Mouse (Mus musculus) testis, adult 2 months (tissue): Measurements from ENCODE around the gene Tbc1d2. TPM values are rescaled to one million over a fixed set of nuclear protein-coding genes. Genes with fewer than 3 reads are reported as not detected.
A peak's percentile ranks its signal among the peaks of the same experiment; 100 is the strongest.
"Not testable (repeated sequence)": the region's sequence is repeated elsewhere in the genome, so short reads cannot be mapped to it uniquely, and the experiment has no call there.

Experiments
- H3K27ac ChIP-seq: fragments of 200-500 bp; 2 replicates; pipeline ENCODE4 v1.5.1; 2012; ENCODE audit warnings: low read depth, low read length; ENCODE audit not compliant: control insufficient read depth, insufficient read depth
- H3K27me3 ChIP-seq: fragments of 200-500 bp; 2 replicates; pipeline ENCODE4 v1.6.1; 2012; ENCODE audit warnings: mild to moderate bottlenecking, low read length, moderate library complexity; ENCODE audit not compliant: control insufficient read depth, insufficient read depth
- H3K36me3 ChIP-seq: fragments of 200-500 bp; 2 replicates; pipeline ENCODE4 v1.6.1; 2012; ENCODE audit warnings: mild to moderate bottlenecking, low read length; ENCODE audit not compliant: control insufficient read depth, insufficient read depth
- H3K4me1 ChIP-seq: fragments of 200-500 bp; 2 replicates; pipeline ENCODE4 v1.6.1; 2012; ENCODE audit warnings: low read length; ENCODE audit not compliant: control insufficient read depth, insufficient read depth
- H3K4me3 ChIP-seq: fragments of 200-500 bp; 2 replicates; pipeline ENCODE4 v1.5.1; 2012; ENCODE audit warnings: low read depth, mild to moderate bottlenecking, low read length, moderate library complexity, mixed read lengths; ENCODE audit not compliant: control insufficient read depth
- CTCF ChIP-seq: fragments of 200-500 bp; IDR thresholded peaks from 2 replicates; pipeline ENCODE4 v1.5.1; 2012; ENCODE audit warnings: low read depth, mild to moderate bottlenecking, inconsistent platforms, low read length, moderate library complexity; ENCODE audit not compliant: control insufficient read depth, insufficient read depth, insufficient replicate concordance
- POLR2A ChIP-seq: fragments of 200-500 bp; IDR thresholded peaks from 2 replicates; pipeline ENCODE4 v1.6.1; 2012; ENCODE audit warnings: low read depth, mild to moderate bottlenecking, inconsistent platforms, low read length, moderate library complexity; ENCODE audit not compliant: control insufficient read depth
- polyA plus RNA-seq: library from polyadenylated mRNA; depleted of rRNA; stranded (reverse); fragments of >200 nt; gene quantifications from 2 replicates; pipeline ENCODE4 v1.2.3, GENCODE M21; 2012

Tbc1d2 gene
- polyA plus RNA-seq, 1 experiment, result 6.9 TPM

GRCm38 (mm10) chr4:46578228-46578627 is 71.8 kb downstream of the Tbc1d2 start:
- Histone ChIP-seq H3K27ac (no peak overlapping the region), H3K4me1 (no peaks in the 10 kb centered on the region; the same call in 1 of the 2 replicates), H3K36me3 (no peaks in the 10 kb centered on the region), H3K4me3 (no peak overlapping the region), H3K27me3 (no peaks in the 10 kb centered on the region)
- TF ChIP-seq CTCF, result no peak
- no peak for TF ChIP-seq POLR2A

- H3K27ac ChIP-seq, H3K4me1 ChIP-seq, H3K27me3 ChIP-seq, H3K36me3 ChIP-seq, H3K4me3 ChIP-seq: not testable (repeated sequence)
Observed at GRCm38 (mm10) chr4:46575509-46576284, 74.3 kb downstream of the Tbc1d2 start.

GRCm38 (mm10) chr4:46574841-46575240 is 75.2 kb downstream of the Tbc1d2 start:
- Histone ChIP-seq H3K27me3 (no peaks in the 10 kb centered on the region), H3K27ac (peak overlapping the region; percentile 3; the same call in 1 of the 2 replicates), H3K4me3 (no peak overlapping the region), H3K4me1 (no peaks in the 10 kb centered on the region; the same call in 1 of the 2 replicates), H3K36me3 (no peaks in the 10 kb centered on the region)
- no peak for TF ChIP-seq POLR2A
- TF ChIP-seq CTCF, result no peak

- Histone ChIP-seq H3K27ac (peak overlapping the region; percentile 3; the same call in 1 of the 2 replicates), H3K27me3 (no peaks in the 10 kb centered on the region), H3K4me1 (no peaks in the 10 kb centered on the region; the same call in 1 of the 2 replicates), H3K36me3 (no peaks in the 10 kb centered on the region), H3K4me3 (no peak overlapping the region)
- TF ChIP-seq POLR2A, result no peak
- TF ChIP-seq CTCF, result no peak
Observed at GRCm38 (mm10) chr4:46574024-46574753, 75.8 kb downstream of the Tbc1d2 start.

- no peaks in the 10 kb centered on the region for H3K27me3 ChIP-seq
- H3K4me1 ChIP-seq, result no peaks in the 10 kb centered on the region; the same call in 1 of the 2 replicates
- no peak overlapping the region for H3K4me3 ChIP-seq
- no peaks in the 10 kb centered on the region for H3K36me3 ChIP-seq
- no peak for TF ChIP-seq POLR2A
- TF ChIP-seq CTCF, result no peak
- no peak overlapping the region for H3K27ac ChIP-seq
Observed at GRCm38 (mm10) chr4:46572616-46573015, 77.4 kb downstream of the Tbc1d2 start.

GRCm38 (mm10) chr4:46571744-46572143 is 78.3 kb downstream of the Tbc1d2 start:
- TF ChIP-seq CTCF, result no peak
- no peak for TF ChIP-seq POLR2A
- no peak overlapping the region for H3K4me3 ChIP-seq
- H3K4me1 ChIP-seq, result peaks cover 2% of the 10 kb centered on the region
- no peaks in the 10 kb centered on the region for H3K36me3 ChIP-seq
- no peak overlapping the region for H3K27ac ChIP-seq
- no peaks in the 10 kb centered on the region for H3K27me3 ChIP-seq

- TF ChIP-seq CTCF, result no peak
- no peak for TF ChIP-seq POLR2A
- Histone ChIP-seq H3K4me3 (no peak overlapping the region), H3K27me3 (no peaks in the 10 kb centered on the region), H3K27ac (no peak overlapping the region), H3K4me1 (peaks cover 2% of the 10 kb centered on the region), H3K36me3 (no peaks in the 10 kb centered on the region)
Observed at GRCm38 (mm10) chr4:46569671-46570070, 80.3 kb downstream of the Tbc1d2 start.
